Mouse (Mus musculus) retina, embryonic 14.5 days (tissue): ENCODE results near the gene Adra1d.

Experiments used
- DNase-seq: peaks from one replicate; pipeline ENCODE4 v3.0.0-alpha.2; 2015; ENCODE audit warnings: low spot score

Adra1d gene

DNA sequence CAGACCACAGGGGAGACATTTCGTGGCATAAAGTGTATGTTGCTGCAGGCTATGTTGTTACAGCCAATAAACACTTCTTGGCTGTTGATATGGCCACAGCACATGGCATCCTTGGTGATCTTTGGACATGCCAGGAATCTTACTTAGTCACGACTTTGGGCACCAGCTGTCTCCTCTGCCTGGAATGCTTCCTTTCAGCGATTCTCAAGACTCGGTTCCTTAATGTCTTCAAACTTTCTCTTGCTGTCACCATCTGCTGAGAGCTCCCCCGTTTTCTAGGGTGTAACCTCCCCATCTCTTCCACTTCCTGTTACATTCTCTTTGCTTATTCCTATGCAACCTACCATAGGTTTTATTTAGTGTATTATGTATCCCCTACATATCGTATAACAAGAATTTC is 22.3 kb downstream of the Adra1d start:
- DNase-seq, result no peak

GRCm38 (mm10) chr2:131538341-131538740 is 23.7 kb downstream of the Adra1d start:
- peak; percentile 50 for DNase-seq

GRCm38 (mm10) chr2:131535168-131535567 is 26.9 kb downstream of the Adra1d start:
- no peak for DNase-seq

- DNase-seq, result no peak
These were observed 30.8 kb downstream of the Adra1d start for GRCm38 (mm10) chr2:131531271-131531670.

GRCm38 (mm10) chr2:131530623-131531008 is 31.5 kb downstream of the Adra1d start:
- peak; percentile 73 for DNase-seq

- peak; percentile 92 for DNase-seq
These were observed 32.0 kb downstream of the Adra1d start for GRCm38 (mm10) chr2:131529898-131530622.

- peak; percentile 65 for DNase-seq
These were observed 35.0 kb downstream of the Adra1d start for GRCm38 (mm10) chr2:131527061-131527460.

DNA sequence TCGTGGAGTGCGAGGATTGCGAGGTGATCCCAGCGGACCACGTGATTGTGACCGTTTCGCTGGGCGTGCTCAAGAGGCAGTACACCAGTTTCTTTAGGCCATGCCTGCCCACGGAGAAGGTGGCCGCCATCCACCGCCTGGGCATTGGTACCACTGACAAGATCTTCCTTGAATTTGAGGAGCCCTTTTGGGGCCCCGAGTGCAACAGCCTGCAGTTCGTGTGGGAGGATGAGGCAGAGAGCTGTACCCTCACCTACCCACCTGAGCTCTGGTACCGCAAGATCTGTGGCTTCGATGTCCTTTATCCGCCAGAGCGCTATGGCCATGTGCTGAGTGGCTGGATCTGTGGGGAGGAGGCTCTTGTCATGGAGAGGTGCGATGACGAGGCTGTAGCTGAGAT is 41.3 kb downstream of the Adra1d start:
- no peak for DNase-seq

DNA sequence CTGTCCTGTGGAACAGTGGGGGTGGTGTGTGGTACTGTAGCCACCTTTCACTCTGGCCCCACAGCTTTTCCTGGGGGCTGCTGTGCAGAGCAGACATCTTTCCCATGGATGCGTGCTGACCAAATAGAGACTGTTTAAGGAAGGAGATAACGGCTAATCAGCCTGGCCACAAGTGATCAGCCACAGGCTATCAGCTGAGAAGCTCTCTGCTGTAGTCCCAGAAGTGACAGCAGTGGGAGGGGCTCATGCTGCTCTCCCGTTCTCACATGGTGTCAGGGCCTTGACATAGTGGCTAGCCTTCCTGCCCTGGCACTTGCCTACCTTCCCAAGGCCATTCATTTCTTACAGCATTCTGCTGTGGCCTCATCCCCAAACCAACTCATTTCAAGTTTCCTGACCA is 43.3 kb downstream of the Adra1d start:
- DNase-seq, result no peak

- no peak for DNase-seq
These were observed 44.5 kb downstream of the Adra1d start for GRCm38 (mm10) chr2:131517550-131517949.

DNA sequence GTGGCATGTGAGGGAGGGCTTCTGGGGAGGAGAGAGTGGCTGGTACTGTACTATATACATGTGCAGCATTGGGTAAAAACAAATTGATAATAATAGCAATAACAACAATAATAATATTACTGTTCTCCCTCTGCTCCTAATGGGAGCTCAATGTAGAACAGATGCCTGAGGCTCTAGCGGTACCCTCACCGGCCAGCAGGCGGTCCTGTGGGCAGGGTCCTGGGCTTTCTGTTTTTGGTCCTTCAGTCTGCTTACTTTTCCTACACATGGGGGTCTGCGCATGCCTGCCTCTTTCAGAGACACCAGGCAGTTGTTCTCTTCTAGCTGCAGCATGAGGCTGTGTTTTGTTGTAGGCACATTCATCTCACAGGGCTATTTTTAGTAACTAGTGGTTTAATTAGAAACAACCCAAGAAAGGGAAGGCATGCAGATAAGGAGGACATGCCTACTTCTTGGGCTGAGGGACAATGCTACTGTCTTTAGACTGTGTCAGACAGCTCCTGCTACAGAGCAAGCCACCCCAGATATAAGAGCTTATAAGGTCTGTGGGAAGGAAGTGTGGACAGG is 47.9 kb downstream of the Adra1d start:
- no peak for DNase-seq

DNA sequence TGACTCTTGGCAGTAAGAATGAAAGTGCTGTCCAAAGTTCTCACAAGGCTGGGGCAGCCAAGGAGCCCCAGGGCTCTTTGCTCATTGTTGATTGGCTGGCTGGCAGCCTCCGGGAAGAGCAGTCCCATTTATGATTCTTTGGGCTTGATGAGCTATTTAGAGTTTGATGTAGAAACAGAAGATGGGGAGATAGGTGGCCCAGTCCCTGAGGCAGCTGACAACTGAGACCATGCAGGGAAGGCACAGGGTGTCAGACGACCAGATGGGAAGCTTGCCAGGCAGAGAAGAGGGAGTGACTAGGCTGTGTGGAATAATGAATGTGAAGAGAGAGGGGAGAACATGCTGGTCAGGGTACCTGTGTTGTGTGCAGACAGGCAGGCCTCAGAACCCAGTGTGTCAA is 48.6 kb downstream of the Adra1d start:
- no peak for DNase-seq

- no peak for DNase-seq
These were observed 51.6 kb downstream of the Adra1d start for GRCm38 (mm10) chr2:131510531-131510930.

GRCm38 (mm10) chr2:131509671-131510313 is 52.3 kb downstream of the Adra1d start:
- peak; percentile 90 for DNase-seq

GRCm38 (mm10) chr2:131508501-131508900 is 53.6 kb downstream of the Adra1d start:
- DNase-seq, result no peak

- peak; percentile 70 for DNase-seq
These were observed 55.7 kb downstream of the Adra1d start for GRCm38 (mm10) chr2:131506358-131506757.

DNA sequence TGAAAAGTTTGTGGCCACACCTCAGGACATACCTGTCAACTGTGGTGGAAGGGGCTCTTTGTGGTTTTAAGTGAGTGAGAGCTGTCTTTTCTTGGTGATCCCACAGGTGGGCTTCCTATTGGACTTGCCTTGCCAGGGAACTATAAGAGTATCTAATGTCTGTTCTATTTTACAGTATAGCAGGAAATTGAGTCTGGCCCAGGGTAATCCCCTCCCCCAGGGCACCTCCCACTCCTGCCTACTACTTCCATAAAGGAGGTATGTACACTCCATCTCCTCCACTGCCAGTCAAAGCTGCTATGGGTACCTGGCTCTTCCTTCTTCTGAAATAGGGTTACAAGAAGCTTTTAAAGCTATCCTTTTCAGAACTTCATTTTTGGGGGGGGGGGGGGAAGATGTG is 56.7 kb downstream of the Adra1d start:
- DNase-seq, result no peak

- no peak for DNase-seq
These were observed 59.5 kb downstream of the Adra1d start for GRCm38 (mm10) chr2:131502561-131502960.

GRCm38 (mm10) chr2:131501886-131502285 is 60.2 kb downstream of the Adra1d start:
- no peak for DNase-seq

- DNase-seq, result no peak
These were observed 62.7 kb downstream of the Adra1d start for GRCm38 (mm10) chr2:131499290-131499845.

DNA sequence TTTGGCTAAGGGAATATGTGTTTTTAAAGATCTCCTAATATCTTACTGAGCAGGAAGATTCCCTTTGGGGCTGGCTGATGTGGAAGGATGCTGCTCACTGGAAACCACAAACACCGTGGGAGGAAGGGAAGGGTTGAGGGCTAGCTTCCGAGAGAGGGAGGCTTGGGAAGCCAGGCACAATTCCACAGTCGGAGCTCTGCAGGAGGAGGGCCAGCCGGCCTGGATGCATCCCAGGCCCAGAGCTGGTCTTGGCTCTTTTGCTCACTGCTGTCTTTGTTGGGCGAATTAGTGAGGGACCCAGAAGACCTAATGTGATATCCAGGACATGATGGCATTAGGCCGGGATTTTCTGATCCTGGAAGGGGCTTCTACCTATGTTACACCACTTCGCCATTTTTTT is 63.9 kb downstream of the Adra1d start:
- no peak for DNase-seq

DNA sequence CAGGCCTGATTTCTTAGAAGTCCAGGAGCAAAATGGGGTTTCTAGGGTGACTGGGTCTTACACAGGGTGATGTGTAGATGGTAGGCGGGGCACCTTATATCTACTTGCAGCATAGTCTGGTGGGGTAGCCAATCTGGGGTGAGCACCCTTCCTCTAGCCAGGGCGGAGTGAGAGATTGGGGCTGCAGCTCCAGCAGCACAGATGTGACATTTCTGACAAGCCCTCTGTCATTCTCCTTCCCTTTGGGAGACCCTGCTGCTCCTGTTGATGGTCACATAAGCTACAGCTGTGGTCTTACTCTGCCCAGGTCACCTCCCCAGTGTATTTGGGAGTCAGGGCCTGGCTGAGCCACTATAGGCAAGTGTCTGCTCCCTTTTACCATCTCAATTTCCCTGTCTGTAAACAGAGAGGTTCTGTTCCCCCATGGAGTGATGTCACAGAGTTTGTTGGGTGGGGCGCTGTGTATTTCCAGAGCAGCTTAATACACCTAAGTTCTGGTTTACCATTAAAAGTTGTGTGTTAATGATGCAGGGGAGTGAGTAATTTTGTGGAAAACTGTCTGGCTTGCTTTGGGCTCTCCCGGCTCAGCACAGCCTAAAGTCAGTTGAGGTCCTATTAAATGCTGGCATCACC is 64.7 kb downstream of the Adra1d start:
- DNase-seq, result no peak
